Comparison of ENCODE assay signal across 8 mouse cellular contexts in the genomic region with DNA sequence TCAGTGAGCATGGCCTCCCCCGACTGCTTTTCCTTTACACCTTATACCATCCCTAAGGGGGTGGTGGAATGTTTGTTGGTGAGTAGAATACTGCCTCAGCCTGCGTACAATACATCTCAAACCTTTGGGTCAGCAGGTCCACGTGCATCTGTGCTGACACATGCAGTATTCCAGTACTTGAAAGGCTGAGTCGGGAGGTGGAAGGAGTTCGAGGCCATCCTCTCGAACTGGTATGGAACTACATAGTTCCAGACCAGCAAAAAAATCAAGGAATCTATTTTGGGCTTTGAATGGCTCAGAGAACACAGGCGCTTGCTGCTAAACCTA. TPM values are rescaled to one million over a fixed set of nuclear protein-coding genes. Genes with fewer than 3 reads are reported as not detected.
DNase-seq lines count a peak whose midpoint lies in the region; ATAC-seq and TF ChIP-seq lines count a peak whose summit lies in the region.

No protein-coding gene starts in this region.

- no peaks in the 10 kb centered on the region for H3K9me3 ChIP-seq in heart, embryonic 16.5 days (replicated peaks; ENCODE audit: control insufficient read depth, low read length)
- H3K9me3 ChIP-seq in hindbrain, embryonic 15.5 days = no peaks in the 10 kb centered on the region
- H3K9me3 ChIP-seq in midbrain, embryonic 14.5 days (ENCODE audit: control insufficient read depth, low read length) = no peaks in the 10 kb centered on the region

- no peak for DNase-seq in heart, adult 18-20 months
- no peak for DNase-seq in midbrain, embryonic 14.5 days
- DNase-seq in left cerebral cortex, postnatal 4 days = no peak
- DNase-seq in cerebellum, adult 9-10 months = no peak
- DNase-seq in B cell, adult 2 months = no peak

- peak overlapping the region; percentile 88 for H3K4me2 ChIP-seq in heart, embryonic 16.5 days (ENCODE audit: low read depth, low read length)
- H3K4me2 ChIP-seq in hindbrain, embryonic 15.5 days = peak overlapping the region; percentile 63
- peak overlapping the region; percentile 56 for H3K4me2 ChIP-seq in midbrain, embryonic 14.5 days (ENCODE audit: low read length)

- WGBS in heart, embryonic 16.5 days = 4% methylated on average over 7 of the region's 7 CpGs
- WGBS in bone marrow, adult 2 months = 6% methylated on average over 7 of the region's 7 CpGs
- 4% methylated on average over 7 of the region's 7 CpGs for WGBS in hindbrain, embryonic 15.5 days
- 6% methylated on average over 7 of the region's 7 CpGs for WGBS in midbrain, embryonic 14.5 days

- H3K4me1 ChIP-seq in heart, embryonic 16.5 days (ENCODE audit: control insufficient read depth, insufficient read depth, low read length) = peaks cover 13% of the 10 kb centered on the region
- peaks cover 4% of the 10 kb centered on the region for H3K4me1 ChIP-seq in bone marrow, adult 2 months (ENCODE audit: control insufficient read depth, insufficient read depth, low read length)
- H3K4me1 ChIP-seq in hindbrain, embryonic 15.5 days (replicated peaks) = peaks cover 18% of the 10 kb centered on the region
- peaks cover 11% of the 10 kb centered on the region for H3K4me1 ChIP-seq in midbrain, embryonic 14.5 days (ENCODE audit: control insufficient read depth, insufficient read depth, low read length)

- intact Hi-C loops in left cerebral cortex, postnatal 4 days (cut with DNase I) = no loop called here

- H3K36me3 ChIP-seq in heart, embryonic 16.5 days (ENCODE audit: control insufficient read depth, insufficient read depth) = peaks cover 21% of the 10 kb centered on the region
- peaks cover 25% of the 10 kb centered on the region for H3K36me3 ChIP-seq in hindbrain, embryonic 15.5 days
- peaks cover 34% of the 10 kb centered on the region for H3K36me3 ChIP-seq in midbrain, embryonic 14.5 days (ENCODE audit: control insufficient read depth, insufficient read depth, low read length)

- no peak for TF ChIP-seq CTCF in bone marrow, adult 2 months (IDR thresholded peaks at IDR 0.05; ENCODE audit: control insufficient read depth, insufficient read depth, low read length)

- peak overlapping the region; percentile 96 for H3K27ac ChIP-seq in heart, embryonic 16.5 days (ENCODE audit: low read length)
- H3K27ac ChIP-seq in bone marrow, adult 2 months (ENCODE audit: control insufficient read depth, insufficient read depth, low read depth, low read length, poor library complexity) = peak overlapping the region; percentile 7; the same call in 1 of the 2 replicates
- H3K27ac ChIP-seq in hindbrain, embryonic 15.5 days (replicated peaks) = peak overlapping the region; percentile 94
- peak overlapping the region; percentile 92 for H3K27ac ChIP-seq in midbrain, embryonic 14.5 days (replicated peaks; ENCODE audit: low read depth, low read length)

- H3K27me3 ChIP-seq in heart, embryonic 16.5 days (ENCODE audit: control insufficient read depth, insufficient read depth, low read length) = no peaks in the 10 kb centered on the region
- H3K27me3 ChIP-seq in hindbrain, embryonic 15.5 days = no peaks in the 10 kb centered on the region
- no peaks in the 10 kb centered on the region for H3K27me3 ChIP-seq in midbrain, embryonic 14.5 days (ENCODE audit: control insufficient read depth, insufficient read depth, low read length)

- no peak for TF ChIP-seq POLR2A in bone marrow, adult 2 months (IDR thresholded peaks at IDR 0.05; ENCODE audit: borderline replicate concordance, control insufficient read depth, low read depth, low read length)

- no peak; the same call in 1 of the 2 replicates for ATAC-seq in heart, embryonic 16.5 days (replicated peaks; ENCODE audit: extremely low read depth, insufficient read depth, low FRiP score)
- peak; percentile 35; the same call in 1 of the 2 replicates for ATAC-seq in hindbrain, embryonic 15.5 days (ENCODE audit: low FRiP score, low read depth)
- no peak; the same call in 1 of the 2 replicates for ATAC-seq in midbrain, embryonic 14.5 days (ENCODE audit: low FRiP score, low TSS enrichment)

- H3K9ac ChIP-seq in heart, embryonic 16.5 days (ENCODE audit: low read length) = peak overlapping the region; percentile 87
- H3K9ac ChIP-seq in hindbrain, embryonic 15.5 days = peak overlapping the region; percentile 71
- H3K9ac ChIP-seq in midbrain, embryonic 14.5 days (replicated peaks; ENCODE audit: low read length) = peak overlapping the region; percentile 72

- H3K4me3 ChIP-seq in heart, embryonic 16.5 days (ENCODE audit: low read length) = peak overlapping the region; percentile 90
- peak overlapping the region; percentile 95 for H3K4me3 ChIP-seq in bone marrow, adult 2 months (replicated peaks; ENCODE audit: control insufficient read depth, low read depth, low read length)
- peak overlapping the region; percentile 61 for H3K4me3 ChIP-seq in hindbrain, embryonic 15.5 days
- peak overlapping the region; percentile 72 for H3K4me3 ChIP-seq in midbrain, embryonic 14.5 days (replicated peaks; ENCODE audit: low read depth, low read length)

RNA-seq across cellular contexts. Expression of gene Tmed1, which starts 0.6 kb away (rescaled TPM):
- polyA plus RNA-seq in heart, embryonic 16.5 days (2015; fragmentation: Nextera tagmentation; extraction: Ambion mirVana) = 81.2 and 90.1 TPM in 2 replicates
- total RNA-seq in heart, adult 18-20 months (2021) = 10 to 100 TPM; 45.3 to 50.9 TPM
- polyA plus RNA-seq in bone marrow, adult 2 months (2011; ENCODE audit: insufficient read depth, insufficient read length, low replicate concordance, missing spikeins) = 6.7 and 7.6 TPM in 2 replicates
- polyA plus RNA-seq in hindbrain, embryonic 15.5 days (2015; fragmentation: Nextera tagmentation; extraction: Ambion mirVana) = 58.7 and 62.9 TPM in 2 replicates
- 48.0 and 50.2 TPM in 2 replicates for polyA plus RNA-seq in midbrain, embryonic 14.5 days (2014; fragmentation: Nextera tagmentation; extraction: Ambion mirVana)
- total RNA-seq in left cerebral cortex, postnatal 4 days (2021) = 10 to 100 TPM; 18.6 to 19.1 TPM

RNA-seq across cellular contexts. Expression of gene AB124611, which starts 15.3 kb away (rescaled TPM):
- 3.2 and 3.7 TPM in 2 replicates for polyA plus RNA-seq in heart, embryonic 16.5 days (2015; fragmentation: Nextera tagmentation; extraction: Ambion mirVana)
- 1 to 10 TPM; 1.2 to 2.9 TPM for total RNA-seq in heart, adult 18-20 months (2021)
- polyA plus RNA-seq in bone marrow, adult 2 months (2011; ENCODE audit: insufficient read depth, insufficient read length, low replicate concordance, missing spikeins) = 53.1 and 110 TPM in 2 replicates
- polyA plus RNA-seq in hindbrain, embryonic 15.5 days (2015; fragmentation: Nextera tagmentation; extraction: Ambion mirVana) = 2.5 and 3.1 TPM in 2 replicates
- polyA plus RNA-seq in midbrain, embryonic 14.5 days (2014; fragmentation: Nextera tagmentation; extraction: Ambion mirVana) = 1.0 and 1.8 TPM in 2 replicates
- total RNA-seq in left cerebral cortex, postnatal 4 days (2021) = under 1 TPM; 0.44 to 0.64 TPM

RNA-seq across cellular contexts. Expression of gene Carm1, which starts 36.0 kb away (rescaled TPM):
- 17.2 and 21.8 TPM in 2 replicates for polyA plus RNA-seq in heart, embryonic 16.5 days (2015; fragmentation: Nextera tagmentation; extraction: Ambion mirVana)
- total RNA-seq in heart, adult 18-20 months (2021) = 10 to 100 TPM; 57.7 to 61.2 TPM
- 29.7 and 37.6 TPM in 2 replicates for polyA plus RNA-seq in bone marrow, adult 2 months (2011; ENCODE audit: insufficient read depth, insufficient read length, low replicate concordance, missing spikeins)
- 42.6 and 46.1 TPM in 2 replicates for polyA plus RNA-seq in hindbrain, embryonic 15.5 days (2015; fragmentation: Nextera tagmentation; extraction: Ambion mirVana)
- polyA plus RNA-seq in midbrain, embryonic 14.5 days (2014; fragmentation: Nextera tagmentation; extraction: Ambion mirVana) = 34.7 and 42.0 TPM in 2 replicates
- 100 to 1,000 TPM; 108 to 124 TPM for total RNA-seq in left cerebral cortex, postnatal 4 days (2021)

Comparison
In these comparisons a context has a peak if more than half of its experiments do, and no peak if none do; other contexts are left out.
1. H3K27ac ChIP-seq: peak in every context shown above with its lines; median percentile 96 in heart, embryonic 16.5 days; 94 in hindbrain, embryonic 15.5 days; 92 in midbrain, embryonic 14.5 days; 7 in bone marrow, adult 2 months.
2. RNA of gene AB124611, which starts 15.3 kb away (polyA plus RNA-seq): 53.1 to 110 TPM in bone marrow, adult 2 months; 3.2 to 3.7 TPM in heart, embryonic 16.5 days, 2.5 to 3.1 TPM in hindbrain, embryonic 15.5 days and 1.0 to 1.8 TPM in midbrain, embryonic 14.5 days; every median in the first group is over 10 times any median in the second.
3. Peak in every context shown above with its lines, with median percentiles within 50 percentile points of each other: H3K4me2 ChIP-seq, H3K4me3 ChIP-seq and H3K9ac ChIP-seq.